Mouse (Mus musculus) heart, embryonic 12.5 days (tissue): ENCODE data around the gene Usp20. TPM values are rescaled to one million over a fixed set of nuclear protein-coding genes. Genes with fewer than 3 reads are reported as not detected.
A peak's percentile ranks its signal among the peaks of the same experiment; 100 is the strongest.

Experiments used
- ATAC-seq: fragments of 200-750 bp; cut with Nextera tagmentation; 2 replicates; pipeline ENCODE4 v1.8.0; 2017; ENCODE audit warnings: moderate TSS enrichment, moderate library complexity; ENCODE audit not compliant: insufficient number of reproducible peaks, low FRiP score
- H3K27ac ChIP-seq: fragments of 300-500 bp; sonication (generic); 2 replicates; pipeline ENCODE4 v1.5.1; 2016; ENCODE audit warnings: mild to moderate bottlenecking, moderate library complexity; ENCODE audit not compliant: poor library complexity, severe bottlenecking
- H3K27me3 ChIP-seq: fragments of 300-500 bp; sonication (generic); replicated peaks from 2 replicates; pipeline ENCODE4 v1.6.1; 2016; ENCODE audit warnings: mild to moderate bottlenecking, moderate library complexity
- H3K36me3 ChIP-seq: fragments of 300-500 bp; sonication (generic); 2 replicates; pipeline ENCODE4 v1.6.1; 2016; ENCODE audit warnings: mild to moderate bottlenecking, moderate library complexity
- H3K4me1 ChIP-seq: fragments of 300-500 bp; sonication (generic); replicated peaks from 2 replicates; pipeline ENCODE4 v1.6.1; 2016; ENCODE audit warnings: mild to moderate bottlenecking
- H3K4me2 ChIP-seq: fragments of 300-500 bp; sonication (generic); 2 replicates; pipeline ENCODE4 v1.6.1; 2016; ENCODE audit warnings: mild to moderate bottlenecking, moderate library complexity
- H3K4me3 ChIP-seq: fragments of 300-500 bp; sonication (generic); 2 replicates; pipeline ENCODE4 v1.5.1; 2016; ENCODE audit warnings: mild to moderate bottlenecking
- H3K9ac ChIP-seq: fragments of 300-500 bp; sonication (generic); 2 replicates; pipeline ENCODE4 v1.6.1; 2016; ENCODE audit warnings: mild to moderate bottlenecking, moderate library complexity
- H3K9me3 ChIP-seq: fragments of 300-500 bp; sonication (generic); replicated peaks from 2 replicates; pipeline ENCODE4 v1.6.1; 2016; ENCODE audit warnings: mild to moderate bottlenecking, moderate library complexity
- WGBS: fragments of 180-500 bp; shearing (Covaris S2); methylation state at CpG from one replicate; pipeline ENCODE4 v1.1.7; 2016; 5-methylcytosine and 5-hydroxymethylcytosine counted together
- polyA plus RNA-seq: library from polyadenylated mRNA; unstranded; fragments of >200 nt; fragmentation: Nextera tagmentation; extraction: Ambion mirVana; gene quantifications from 2 replicates; pipeline ENCODE4 v1.2.1, GENCODE M21; 2016

The Usp20 gene
- polyA plus RNA-seq, 1 experiment from 2014 or later: 27.4 TPM

DNA sequence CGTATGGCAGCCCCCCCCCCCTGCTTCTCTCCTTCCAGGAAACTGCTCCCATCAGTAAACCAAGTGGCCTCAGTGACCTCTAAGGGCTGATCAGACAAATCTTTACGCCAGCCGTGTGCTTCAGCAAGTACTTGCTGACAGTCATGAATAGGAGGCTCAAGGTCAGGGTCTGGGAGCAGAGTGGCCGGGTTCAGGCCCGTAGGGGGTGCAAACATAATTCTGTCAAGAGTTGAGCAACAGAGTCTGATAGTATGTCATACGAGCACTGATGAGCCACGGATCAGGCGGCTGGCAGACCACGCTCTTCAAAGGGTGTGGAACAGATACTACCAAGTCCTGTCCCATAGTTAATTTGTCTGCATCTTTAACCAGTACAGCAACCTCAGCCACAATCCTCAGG lies 8.1 kb downstream of the Usp20 start:
- Histone ChIP-seq H3K4me2 (no peak overlapping the region), H3K27ac (no peak overlapping the region), H3K36me3 (peaks cover 4% of the 10 kb centered on the region; the same call in 1 of the 2 replicates), H3K9me3 (no peaks in the 10 kb centered on the region), H3K9ac (no peak overlapping the region), H3K4me1 (peaks cover 18% of the 10 kb centered on the region), H3K27me3 (no peaks in the 10 kb centered on the region), H3K4me3 (no peak overlapping the region)
- ATAC-seq: no peak
- WGBS: 70% methylated on average over 9 of the region's 9 CpGs

DNA sequence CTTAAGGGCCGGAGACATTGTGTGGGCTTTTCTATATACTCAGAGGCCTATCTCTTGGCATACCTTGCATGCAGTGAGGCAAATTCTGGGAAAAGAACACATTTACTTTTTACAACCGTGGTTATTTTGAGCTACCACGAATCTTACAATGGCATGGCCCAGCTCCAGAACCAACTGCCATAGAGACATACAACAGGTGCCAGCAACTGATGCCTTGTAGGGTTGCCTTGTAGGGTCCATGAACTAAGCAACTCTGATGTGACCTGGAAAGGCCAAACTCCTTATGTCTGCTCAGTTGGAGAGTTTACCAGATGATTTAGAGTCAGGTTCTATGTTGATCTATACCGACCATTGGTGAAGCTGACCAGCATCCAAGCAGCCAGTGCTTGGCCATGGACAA lies 12.8 kb downstream of the Usp20 start:
- peaks cover 11% of the 10 kb centered on the region for H3K36me3 ChIP-seq
- no peak overlapping the region for H3K9ac ChIP-seq
- no peak overlapping the region for H3K4me2 ChIP-seq
- peak overlapping the region; percentile 76; the same call in 1 of the 2 replicates for H3K27ac ChIP-seq
- peaks cover 25% of the 10 kb centered on the region for H3K4me1 ChIP-seq
- WGBS: 94% methylated on average over 4 of the region's 4 CpGs
- H3K27me3 ChIP-seq: no peaks in the 10 kb centered on the region
- no peaks in the 10 kb centered on the region for H3K9me3 ChIP-seq
- ATAC-seq: no peak
- no peak overlapping the region for H3K4me3 ChIP-seq

DNA sequence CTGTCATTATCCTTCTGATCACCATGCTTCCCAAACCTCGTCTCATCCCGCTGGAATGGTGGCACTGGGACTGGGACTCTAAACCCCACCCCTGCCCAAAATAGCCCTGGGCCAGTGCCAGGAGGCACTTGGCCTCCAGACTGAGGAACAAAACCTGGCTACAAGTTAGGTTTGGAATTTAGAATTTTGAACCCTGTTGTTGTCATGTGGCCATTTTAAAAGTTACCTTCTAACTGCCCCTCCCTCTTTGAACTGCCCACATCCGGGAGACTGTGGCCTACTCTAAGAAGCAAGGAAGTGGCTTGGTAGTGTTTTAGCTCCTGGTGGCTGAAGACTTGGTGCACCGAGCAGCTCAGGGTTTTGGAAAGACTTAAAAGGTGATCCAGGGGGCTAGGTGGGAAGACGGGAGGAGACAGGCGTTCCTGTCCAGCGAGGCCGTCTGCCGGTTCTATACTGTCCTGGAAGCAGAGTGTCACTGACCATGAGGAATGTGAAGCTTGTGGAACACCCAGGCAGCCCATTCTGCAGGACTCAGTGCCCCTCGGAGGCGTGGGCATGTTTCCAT lies 13.4 kb downstream of the Usp20 start:
- H3K9me3 ChIP-seq: no peaks in the 10 kb centered on the region
- H3K4me3 ChIP-seq: peak overlapping the region; percentile 24
- H3K27me3 ChIP-seq: no peaks in the 10 kb centered on the region
- H3K4me2 ChIP-seq: peak overlapping the region; percentile 58
- peaks cover 25% of the 10 kb centered on the region for H3K4me1 ChIP-seq
- 0 out of 2 replicates have a peak, but pooled peaks have one; percentile 40 for ATAC-seq
- H3K27ac ChIP-seq: peak overlapping the region; percentile 76
- peak overlapping the region; percentile 59; the same call in 1 of the 2 replicates for H3K9ac ChIP-seq
- H3K36me3 ChIP-seq: peaks cover 16% of the 10 kb centered on the region
- WGBS: 60% methylated on average over 11 of the region's 11 CpGs

DNA sequence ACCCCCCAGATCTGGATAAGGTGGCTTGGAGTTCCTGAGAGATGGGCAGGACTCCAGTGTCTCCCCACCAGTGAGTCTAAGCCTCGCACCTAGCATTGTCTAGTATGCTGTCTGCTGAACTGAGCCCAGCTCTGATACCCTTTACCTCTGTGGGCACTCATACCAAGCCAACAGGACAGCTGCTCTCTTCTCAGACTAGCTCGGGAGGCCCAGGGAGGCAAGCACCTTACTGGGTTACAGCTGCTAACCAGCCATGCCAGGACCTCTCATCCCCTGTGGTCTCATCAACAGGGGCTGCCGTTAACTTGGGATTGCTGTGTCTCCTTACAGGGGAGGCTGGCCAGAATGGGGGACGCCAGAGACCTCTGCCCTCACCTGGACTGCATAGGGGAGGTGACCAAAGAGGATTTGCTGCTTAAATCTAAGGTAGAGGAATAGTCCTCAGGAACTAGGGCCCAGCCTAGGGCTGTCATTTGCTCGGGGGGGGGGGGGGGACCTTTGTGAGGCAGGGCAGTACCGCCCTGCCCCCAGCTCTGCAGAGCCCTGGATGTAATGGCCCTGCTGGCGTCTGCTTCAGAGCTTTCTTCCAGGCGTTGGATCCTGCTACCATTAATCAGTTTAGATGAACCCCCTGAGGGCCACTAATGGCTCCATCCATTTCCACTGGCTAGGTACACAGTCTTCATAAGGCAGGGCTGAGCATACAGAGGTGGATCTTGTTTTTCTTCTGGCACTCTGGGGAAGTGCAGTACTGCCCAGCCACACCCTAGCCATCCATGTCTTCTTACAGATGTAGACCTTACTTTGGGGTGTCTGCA lies 16.6 kb downstream of the Usp20 start:
- no peak overlapping the region for H3K4me3 ChIP-seq
- H3K9ac ChIP-seq: no peak overlapping the region
- peaks cover 25% of the 10 kb centered on the region for H3K4me1 ChIP-seq
- H3K9me3 ChIP-seq: no peaks in the 10 kb centered on the region
- no peaks in the 10 kb centered on the region for H3K27me3 ChIP-seq
- H3K4me2 ChIP-seq: no peak overlapping the region
- no peak overlapping the region for H3K27ac ChIP-seq
- peaks cover 35% of the 10 kb centered on the region for H3K36me3 ChIP-seq
- 66% methylated on average over 8 of the region's 8 CpGs for WGBS
- no peak for ATAC-seq

DNA sequence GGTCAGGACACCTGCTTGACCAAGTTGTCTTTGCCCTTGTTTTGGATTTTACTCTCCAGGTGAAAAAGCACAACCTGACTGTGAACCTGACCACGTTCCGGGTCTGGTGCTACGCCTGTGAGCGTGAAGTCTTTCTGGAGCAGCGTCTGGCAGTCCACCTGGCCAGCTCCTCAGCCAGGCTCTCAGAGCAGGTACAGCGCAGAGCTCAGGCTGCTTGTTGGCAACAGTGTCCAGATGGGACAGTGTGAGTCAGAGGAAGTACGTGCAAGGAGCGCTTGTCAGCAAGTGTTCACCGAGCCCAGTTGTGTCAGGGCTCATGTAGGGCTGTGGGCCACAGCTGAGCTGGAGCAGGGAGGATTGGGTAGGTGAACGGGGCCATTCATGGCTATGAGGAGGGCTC lies 20.8 kb downstream of the Usp20 start:
- no peak for ATAC-seq
- WGBS: 86% methylated on average over 10 of the region's 10 CpGs
- peaks cover 54% of the 10 kb centered on the region for H3K36me3 ChIP-seq
- H3K9me3 ChIP-seq: no peaks in the 10 kb centered on the region
- H3K4me1 ChIP-seq: peaks cover 32% of the 10 kb centered on the region
- no peaks in the 10 kb centered on the region for H3K27me3 ChIP-seq
- no peak overlapping the region for H3K4me3 ChIP-seq
- no peak overlapping the region for H3K27ac ChIP-seq
- no peak overlapping the region for H3K4me2 ChIP-seq
- H3K9ac ChIP-seq: no peak overlapping the region

DNA sequence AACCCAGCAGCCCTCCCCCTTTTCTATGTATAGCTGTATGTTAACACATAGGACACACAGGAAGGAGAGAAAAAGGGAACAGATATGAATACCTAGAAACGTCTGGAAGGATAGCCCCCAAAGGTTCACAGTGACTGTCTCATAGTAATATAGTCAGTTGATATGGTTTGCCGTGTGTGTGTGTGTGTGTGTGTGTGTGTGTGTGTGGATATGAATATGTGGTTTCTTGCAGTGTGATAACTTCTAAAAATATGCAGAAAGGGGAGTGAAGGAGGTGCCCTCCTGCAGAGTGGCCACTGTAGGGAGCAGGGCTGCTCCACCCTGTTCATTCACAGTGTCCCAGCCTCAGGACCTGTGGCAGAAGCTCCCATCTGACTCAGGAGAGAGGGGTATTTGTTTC lies 23.4 kb downstream of the Usp20 start:
- H3K4me2 ChIP-seq: peak overlapping the region; percentile 48; the same call in 1 of the 2 replicates
- peaks cover 56% of the 10 kb centered on the region for H3K36me3 ChIP-seq
- no peak for ATAC-seq
- H3K4me3 ChIP-seq: no peak overlapping the region
- H3K9ac ChIP-seq: 0 out of 2 replicates have a peak overlapping the region, but pooled peaks have one; percentile 56
- peaks cover 32% of the 10 kb centered on the region for H3K4me1 ChIP-seq
- H3K27ac ChIP-seq: peak overlapping the region; percentile 95
- no peaks in the 10 kb centered on the region for H3K9me3 ChIP-seq
- 58% methylated on average over 2 of the region's 2 CpGs for WGBS
- H3K27me3 ChIP-seq: no peaks in the 10 kb centered on the region

DNA sequence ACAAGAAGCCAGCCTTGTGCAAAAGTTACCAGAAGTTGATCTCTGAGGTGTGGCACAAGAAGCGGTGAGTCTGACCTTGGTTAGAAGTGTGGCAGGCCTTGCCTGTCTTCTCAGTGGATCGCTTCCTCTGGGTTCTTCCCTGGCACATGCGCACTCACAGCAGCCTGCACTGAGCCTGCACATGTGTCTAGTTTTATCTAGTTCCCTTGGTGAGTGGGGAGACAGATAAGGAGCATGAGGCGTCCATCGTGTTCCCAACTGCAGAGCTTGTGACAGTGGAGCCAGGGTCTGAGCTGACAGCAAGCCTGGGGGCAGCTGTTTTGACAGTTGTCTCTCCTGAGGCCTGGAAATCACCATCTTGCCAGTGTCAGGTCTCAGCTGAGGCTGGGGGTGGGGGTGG lies 24.4 kb downstream of the Usp20 start:
- peak; percentile 72 for ATAC-seq
- 14% methylated on average over 5 of the region's 5 CpGs for WGBS
- Histone ChIP-seq H3K9ac (peak overlapping the region; percentile 56), H3K9me3 (no peaks in the 10 kb centered on the region), H3K27ac (peak overlapping the region; percentile 95), H3K36me3 (peaks cover 64% of the 10 kb centered on the region), H3K4me3 (no peak overlapping the region), H3K27me3 (no peaks in the 10 kb centered on the region), H3K4me2 (peak overlapping the region; percentile 48), H3K4me1 (peaks cover 32% of the 10 kb centered on the region)

DNA sequence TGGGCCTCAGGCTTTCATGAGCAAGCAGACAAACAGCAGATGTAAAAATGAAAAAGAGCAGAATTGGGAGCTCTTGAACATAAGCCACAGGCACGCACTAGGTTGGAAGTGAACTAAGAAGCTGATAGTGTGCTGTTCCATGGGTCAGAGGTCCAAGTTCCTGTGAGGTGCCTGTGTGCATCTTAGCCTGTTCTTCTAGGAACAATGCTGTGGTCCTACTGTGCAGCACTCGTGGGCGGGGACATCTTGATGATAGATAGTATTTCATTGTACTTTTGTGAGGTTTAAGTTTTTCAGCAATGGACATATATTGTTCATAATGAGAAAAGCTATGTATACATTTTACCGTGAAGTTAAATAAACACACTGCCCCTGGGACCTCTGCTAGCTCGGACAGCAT lies 25.1 kb downstream of the Usp20 start:
- H3K27ac ChIP-seq: peak overlapping the region; percentile 95

DNA sequence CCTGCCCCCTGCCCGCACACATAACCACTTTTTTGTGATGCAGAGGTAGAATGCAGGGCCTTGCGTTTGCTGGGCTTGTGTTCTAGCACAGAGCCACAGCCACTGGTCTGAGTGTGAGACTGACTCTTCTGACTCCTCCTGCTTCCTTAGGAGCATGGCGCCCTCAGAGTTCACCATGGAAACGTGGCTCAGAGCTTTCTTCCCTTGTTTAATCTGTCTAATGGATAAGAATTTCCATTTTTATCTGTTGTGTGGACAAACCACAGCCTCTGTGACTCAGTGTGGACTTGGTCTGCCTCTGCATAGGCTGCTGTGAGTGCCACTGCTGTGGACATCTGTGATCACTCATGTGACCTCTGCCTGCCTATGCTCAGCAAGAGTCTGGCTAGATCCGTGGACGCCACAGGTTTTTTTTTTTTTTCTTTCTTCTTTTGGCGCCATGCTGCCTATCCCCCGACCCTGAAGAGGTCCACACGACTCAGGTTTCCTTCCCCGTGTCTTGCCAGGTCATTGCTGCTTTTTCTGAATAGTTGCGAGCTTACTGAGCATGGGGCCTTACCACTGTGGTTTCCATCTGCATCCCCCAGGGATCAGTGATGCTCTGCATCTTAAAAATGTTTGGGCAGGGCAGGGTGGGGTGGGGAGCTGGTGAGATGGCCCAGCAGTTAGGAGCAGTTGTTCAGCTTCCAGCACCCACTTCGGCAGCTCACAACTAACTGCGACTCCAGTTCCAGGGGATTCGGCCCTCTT lies 31.5 kb downstream of the Usp20 start:
- Histone ChIP-seq H3K9me3 (no peaks in the 10 kb centered on the region), H3K27me3 (no peaks in the 10 kb centered on the region), H3K27ac (no peak overlapping the region), H3K36me3 (peaks cover 70% of the 10 kb centered on the region), H3K4me2 (no peak overlapping the region), H3K4me3 (no peak overlapping the region), H3K4me1 (no peaks in the 10 kb centered on the region), H3K9ac (no peak overlapping the region)
- 67% methylated on average over 14 of the region's 14 CpGs for WGBS
- ATAC-seq: no peak

More for the DNA sequence above, 25.1 kb downstream of the Usp20 start:
- Histone ChIP-seq H3K4me1 (peaks cover 32% of the 10 kb centered on the region), H3K4me3 (no peak overlapping the region), H3K9ac (no peak overlapping the region), H3K36me3 (peaks cover 63% of the 10 kb centered on the region), H3K9me3 (no peaks in the 10 kb centered on the region), H3K27me3 (no peaks in the 10 kb centered on the region), H3K4me2 (no peak overlapping the region)
- WGBS: 82% methylated on average over 5 of the region's 5 CpGs
- no peak for ATAC-seq

DNA sequence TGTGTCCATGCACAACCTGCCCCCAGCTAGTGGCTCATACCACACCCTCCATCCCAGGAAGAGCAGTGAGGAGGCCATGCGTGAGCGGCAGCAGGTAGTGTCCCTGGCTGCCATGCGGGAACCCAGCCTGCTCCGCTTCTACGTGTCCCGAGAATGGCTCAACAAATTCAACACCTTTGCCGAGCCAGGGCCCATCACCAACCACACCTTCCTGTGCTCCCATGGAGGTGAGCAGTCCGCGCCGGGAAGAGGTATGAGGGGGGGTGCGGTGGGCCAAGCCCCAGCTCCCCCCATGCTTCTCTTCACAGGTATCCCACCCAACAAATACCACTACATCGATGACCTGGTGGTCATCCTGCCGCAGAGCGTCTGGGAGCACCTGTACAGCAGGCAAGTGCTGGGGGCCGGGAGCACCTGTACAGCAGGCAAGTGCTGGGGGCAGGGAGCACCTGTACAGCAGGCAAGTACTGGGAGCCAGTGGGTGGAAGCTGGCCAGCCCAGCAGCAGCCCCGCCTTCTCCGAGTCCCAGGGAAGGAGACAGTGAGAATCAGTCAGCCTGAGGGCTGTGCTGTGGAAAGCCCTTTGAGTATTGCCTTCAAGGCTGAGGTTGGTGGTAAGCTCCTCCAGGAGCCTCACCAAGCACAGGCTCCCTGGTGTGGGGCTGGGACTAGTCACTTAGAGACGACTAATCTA lies 35.7 kb downstream of the Usp20 start:
- H3K27ac ChIP-seq: no peak overlapping the region
- 90% methylated on average over 18 of the region's 18 CpGs for WGBS
- no peaks in the 10 kb centered on the region for H3K27me3 ChIP-seq
- no peak overlapping the region for H3K4me2 ChIP-seq
- peaks cover 80% of the 10 kb centered on the region for H3K36me3 ChIP-seq
- no peak overlapping the region for H3K4me3 ChIP-seq
- no peaks in the 10 kb centered on the region for H3K4me1 ChIP-seq
- no peaks in the 10 kb centered on the region for H3K9me3 ChIP-seq
- H3K9ac ChIP-seq: no peak overlapping the region
- no peak for ATAC-seq
